Mouse (Mus musculus): ENCODE measurements around the gene Tfr2. TPM values are rescaled to one million over a fixed set of nuclear protein-coding genes. Genes with fewer than 3 reads are reported as not detected.

Tfr2 gene
- polyA plus RNA-seq, 1 experiment = 14.5 TPM

DNA sequence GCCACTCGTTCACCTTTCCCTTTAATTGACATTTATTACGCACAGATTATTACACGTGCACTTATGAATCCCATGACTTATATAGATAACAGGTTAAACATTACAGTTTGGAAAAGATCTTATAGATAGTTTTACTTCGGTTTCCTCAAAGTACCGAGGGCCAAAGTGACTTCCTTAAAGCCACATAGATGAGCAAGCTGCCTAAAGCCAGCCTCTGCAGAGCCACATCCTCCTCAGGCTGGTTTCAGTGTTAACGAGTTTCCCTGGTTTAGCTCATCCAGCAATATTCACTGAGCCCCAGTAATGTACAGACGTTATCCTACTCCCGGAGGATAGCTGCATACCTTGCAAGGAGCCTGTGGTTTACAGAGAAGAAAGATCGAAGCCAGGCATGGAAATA, 34.3 kb upstream of the Tfr2 start:
- no peak for DNase-seq (ENCODE audit: extremely low spot score in 1 of 2, low spot score in 1 of 2)

DNA sequence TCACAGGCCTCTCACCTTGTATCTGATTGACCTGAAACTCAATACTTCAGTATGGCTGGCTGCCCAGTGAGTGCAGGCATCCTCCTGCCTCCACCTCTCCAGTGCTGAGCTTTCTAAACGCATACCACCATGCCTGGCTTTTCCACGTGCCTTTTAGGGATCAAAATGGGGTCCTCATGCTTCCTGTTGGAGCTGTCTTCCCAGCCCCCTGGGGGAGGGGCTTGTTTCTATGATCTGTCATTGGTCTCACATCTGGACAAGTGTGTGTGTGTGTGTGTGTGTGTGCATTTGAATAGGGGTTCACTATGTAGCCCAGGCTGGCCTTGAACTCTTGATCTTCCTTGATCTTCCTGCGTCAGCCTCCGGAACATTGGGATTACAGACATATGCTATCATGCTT, 32.2 kb upstream of the Tfr2 start:
- no peak for DNase-seq (ENCODE audit: extremely low spot score in 1 of 2, low spot score in 1 of 2)

DNA sequence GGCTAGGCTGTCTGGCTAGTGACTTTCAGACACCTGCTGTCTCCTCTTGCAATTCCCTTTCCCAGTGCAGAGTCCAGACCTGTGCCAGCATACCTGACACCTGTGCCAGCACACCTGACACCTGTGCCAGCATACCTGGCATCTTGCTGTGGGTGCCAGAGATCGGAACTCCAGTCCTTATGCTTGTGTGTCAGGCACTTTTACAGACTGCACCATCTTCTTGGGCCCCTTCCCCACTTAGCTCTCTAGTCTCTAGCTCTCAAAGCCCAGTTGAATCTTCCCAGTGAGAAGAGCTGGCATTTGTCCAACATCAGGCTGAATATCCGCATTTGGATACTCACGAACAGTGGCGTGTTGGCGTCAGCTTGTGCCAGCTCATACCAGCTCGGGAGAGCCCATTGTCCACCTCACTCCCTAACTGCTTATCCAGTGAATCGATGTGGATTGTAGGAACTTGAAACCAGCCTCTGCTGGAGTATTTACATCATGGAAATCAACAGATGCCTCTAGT, 30.3 kb upstream of the Tfr2 start:
- DNase-seq (ENCODE audit: extremely low spot score in 1 of 2, low spot score in 1 of 2) = peak in 1 of 2 experiments; percentile 75

DNA sequence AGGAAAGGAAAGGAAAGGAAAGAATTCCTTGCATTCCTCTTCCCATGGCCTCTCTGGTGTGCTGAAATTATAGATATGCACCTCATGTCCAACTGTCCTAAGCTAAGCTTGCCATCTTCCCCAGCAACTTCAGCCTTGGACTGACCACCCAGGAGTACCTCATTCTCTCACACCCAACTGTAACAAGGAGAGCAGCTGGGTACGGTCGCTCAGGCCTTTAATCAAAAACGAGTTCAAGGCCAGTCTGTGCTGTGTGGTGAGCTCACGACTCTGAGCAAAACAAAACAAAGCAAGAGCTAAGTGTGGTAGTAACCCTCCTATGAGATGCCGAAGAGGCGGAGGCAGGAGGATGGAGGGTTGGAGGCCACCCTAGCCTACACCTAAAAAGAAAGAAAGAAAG, 28.6 kb upstream of the Tfr2 start:
- DNase-seq (ENCODE audit: extremely low spot score in 1 of 2, low spot score in 1 of 2) = no peak

DNA sequence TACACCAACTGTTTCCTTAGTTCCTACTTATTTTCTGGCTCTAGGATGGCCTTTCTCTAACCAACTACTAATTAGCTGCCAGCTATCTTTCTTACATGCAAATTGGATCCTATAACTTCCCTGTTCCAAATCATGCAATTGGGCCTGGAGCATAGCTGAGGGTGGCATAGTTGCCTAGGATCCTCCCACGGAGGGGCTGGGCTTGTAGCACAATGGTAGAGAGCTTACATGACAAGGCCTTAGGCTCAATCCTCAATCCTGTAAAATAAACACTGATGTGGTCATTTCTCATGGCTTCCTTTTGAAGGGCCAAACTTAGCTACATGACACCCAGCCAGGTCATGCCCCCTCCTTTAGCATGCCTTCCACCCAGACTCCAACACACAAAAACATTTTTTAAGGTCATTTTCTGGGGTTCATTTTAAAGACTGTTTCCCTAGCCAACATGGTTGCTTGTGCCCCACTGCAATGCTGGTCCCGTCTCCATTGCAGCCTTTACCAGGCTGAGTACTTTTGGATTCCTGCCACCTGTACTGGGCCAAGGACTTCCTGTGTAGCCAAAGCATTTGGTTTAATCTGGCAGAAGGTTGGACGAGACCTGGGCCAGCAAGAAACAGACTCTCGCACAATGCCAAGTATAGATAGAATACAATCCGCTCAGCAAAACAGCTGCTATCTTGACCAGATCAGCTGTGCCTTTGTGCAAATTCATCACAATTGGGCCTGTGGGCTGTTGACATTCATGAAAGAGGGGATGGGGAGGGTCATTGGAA, 27.7 kb upstream of the Tfr2 start:
- DNase-seq (ENCODE audit: extremely low spot score in 1 of 2, low spot score in 1 of 2) = no peak

DNA sequence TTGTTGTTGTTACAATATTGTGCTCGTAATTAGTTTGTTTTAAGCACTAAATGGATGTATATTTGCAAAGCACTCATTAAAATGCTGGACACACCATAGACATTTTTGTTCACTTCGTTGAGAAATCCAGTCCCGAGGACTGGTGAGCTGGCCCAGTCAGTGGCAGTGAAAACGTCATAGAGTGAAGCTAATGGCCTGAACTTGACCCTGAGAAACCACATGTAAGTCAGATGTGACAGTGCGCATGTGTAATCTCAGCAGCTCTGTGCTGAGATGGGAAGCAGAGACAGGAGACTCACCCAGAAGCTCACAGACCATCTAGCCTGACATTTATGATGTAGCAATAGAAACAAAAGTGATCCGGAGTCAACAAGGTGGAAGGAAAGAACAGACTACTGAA, 24.7 kb upstream of the Tfr2 start:
- no peak for DNase-seq (ENCODE audit: extremely low spot score in 1 of 2, low spot score in 1 of 2)

DNA sequence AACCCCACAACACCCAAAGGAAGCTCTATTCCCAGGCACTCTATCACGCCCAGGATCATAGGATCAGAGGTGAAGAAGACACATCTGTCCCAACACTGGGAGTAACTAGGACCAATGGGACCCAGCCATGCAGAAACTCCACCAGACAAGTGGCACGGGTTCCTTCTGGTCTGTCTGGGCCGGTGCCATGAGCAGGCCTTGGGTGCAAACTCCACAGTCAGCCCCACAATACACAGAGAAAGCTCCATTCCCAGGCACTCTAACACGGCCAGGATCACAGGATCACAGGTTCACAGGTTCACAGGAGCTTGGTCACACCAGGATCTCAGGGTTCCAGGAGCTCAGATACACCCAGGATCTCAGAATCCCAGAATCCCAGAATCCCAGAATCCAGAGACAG, 24.0 kb upstream of the Tfr2 start:
- no peak for DNase-seq (ENCODE audit: extremely low spot score in 1 of 2, low spot score in 1 of 2)

DNA sequence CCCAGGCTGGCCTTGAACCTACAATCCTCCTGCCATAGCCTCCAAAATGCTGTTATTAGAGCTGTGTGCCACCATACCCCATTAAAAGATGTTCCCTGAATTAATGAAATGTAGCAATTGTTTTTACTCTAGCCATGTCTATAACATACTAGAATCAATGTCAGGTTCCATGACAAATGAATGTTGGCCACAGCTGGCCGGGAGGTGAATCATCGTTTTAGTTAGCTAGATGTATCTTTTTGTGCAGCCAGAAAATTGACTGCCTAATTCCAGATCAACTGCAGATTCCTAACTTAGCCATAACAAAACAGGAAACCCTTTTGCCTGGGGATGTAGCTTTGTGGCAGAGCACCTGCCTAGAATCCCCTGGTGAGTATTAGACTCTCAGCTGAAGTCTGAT, 19.8 kb upstream of the Tfr2 start:
- DNase-seq (ENCODE audit: extremely low spot score in 1 of 2, low spot score in 1 of 2) = no peak

DNA sequence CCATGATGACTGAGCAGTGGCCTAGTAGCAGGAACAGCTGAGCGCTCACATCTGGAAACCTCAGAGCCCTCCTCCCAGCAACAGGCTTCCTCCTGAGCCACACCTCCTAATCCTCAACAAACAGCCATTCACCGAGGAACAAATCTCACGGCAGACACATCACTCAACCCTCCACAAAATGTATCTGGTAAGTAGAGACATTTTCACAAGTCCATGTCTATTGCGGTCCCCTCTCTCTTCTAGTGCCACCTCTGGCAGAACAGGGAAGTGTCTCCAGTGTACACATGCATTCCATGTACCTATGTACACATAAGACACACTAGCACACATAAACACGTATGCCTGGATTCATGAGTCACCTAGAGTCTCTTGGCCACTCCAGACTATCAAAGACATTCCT, 18.5 kb upstream of the Tfr2 start:
- no peak for DNase-seq (ENCODE audit: extremely low spot score in 1 of 2, low spot score in 1 of 2)

DNA sequence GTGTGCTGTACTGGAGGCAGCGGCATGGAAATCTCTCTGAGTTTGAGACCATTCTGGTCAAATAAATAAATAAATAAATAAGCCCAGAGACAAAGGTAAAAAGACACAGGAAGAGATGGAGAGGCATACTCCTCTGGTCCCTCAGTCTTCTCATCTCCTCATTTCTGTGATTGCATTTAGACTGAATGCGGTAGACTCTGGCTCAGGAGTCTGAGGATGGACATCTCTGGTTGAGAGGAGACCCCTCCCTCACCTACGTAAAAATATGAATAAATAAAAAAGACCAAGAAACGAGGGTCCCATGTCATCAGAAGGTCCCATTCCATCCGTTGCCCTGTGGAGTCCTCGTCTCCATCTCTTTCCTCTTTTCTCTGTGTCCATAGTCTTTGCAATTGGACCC, 16.6 kb upstream of the Tfr2 start:
- DNase-seq (ENCODE audit: extremely low spot score in 1 of 2, low spot score in 1 of 2) = no peak

DNA sequence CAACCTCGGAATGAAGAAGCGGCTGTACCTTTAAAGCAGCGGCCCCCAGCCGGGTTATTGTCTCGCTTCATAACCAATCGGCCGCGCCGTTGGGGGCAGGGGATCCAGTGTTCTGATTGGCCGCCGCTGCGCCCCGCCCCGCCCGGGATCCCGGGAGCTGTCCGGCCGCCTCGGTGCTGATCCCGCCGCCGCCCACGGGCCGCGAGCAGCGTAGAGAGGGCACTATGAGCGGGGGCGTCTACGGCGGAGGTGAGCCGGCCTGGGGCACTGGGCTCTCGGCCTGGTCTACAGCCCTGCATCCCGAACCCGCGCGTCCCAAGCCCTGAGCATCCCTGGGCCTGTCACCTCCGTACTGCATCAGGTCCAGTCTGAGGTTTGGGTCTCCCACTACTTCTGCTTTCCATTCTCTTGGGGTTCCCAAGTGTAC, 16.2 kb upstream of the Tfr2 start, which contains the start of gene Actl6b:
Gene Actl6b (plus strand): TSS at position 107 of the 427 bp plus-strand sequence.
- peak; percentile 86 to 93 for DNase-seq (ENCODE audit: extremely low spot score in 1 of 2, low spot score in 1 of 2)

DNA sequence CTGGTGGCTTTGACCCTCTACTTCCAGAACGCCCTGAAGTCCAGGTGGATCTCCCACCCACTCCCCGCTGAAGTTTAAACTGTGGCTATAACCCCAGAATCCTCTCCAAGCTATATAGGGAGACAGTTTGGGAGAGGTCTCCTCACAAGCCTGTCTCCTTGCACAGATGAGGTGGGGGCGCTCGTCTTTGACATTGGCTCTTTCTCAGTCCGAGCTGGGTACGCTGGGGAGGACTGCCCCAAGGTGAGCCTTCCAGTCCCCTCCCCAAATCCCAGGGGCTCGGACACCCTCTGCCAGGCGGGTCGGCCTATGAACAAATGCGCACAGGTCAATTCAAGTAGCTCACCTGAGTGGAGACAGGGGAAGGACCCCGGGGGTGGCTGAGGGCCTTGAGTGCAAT, 15.7 kb upstream of the Tfr2 start:
- DNase-seq (ENCODE audit: extremely low spot score in 1 of 2, low spot score in 1 of 2) = no peak

DNA sequence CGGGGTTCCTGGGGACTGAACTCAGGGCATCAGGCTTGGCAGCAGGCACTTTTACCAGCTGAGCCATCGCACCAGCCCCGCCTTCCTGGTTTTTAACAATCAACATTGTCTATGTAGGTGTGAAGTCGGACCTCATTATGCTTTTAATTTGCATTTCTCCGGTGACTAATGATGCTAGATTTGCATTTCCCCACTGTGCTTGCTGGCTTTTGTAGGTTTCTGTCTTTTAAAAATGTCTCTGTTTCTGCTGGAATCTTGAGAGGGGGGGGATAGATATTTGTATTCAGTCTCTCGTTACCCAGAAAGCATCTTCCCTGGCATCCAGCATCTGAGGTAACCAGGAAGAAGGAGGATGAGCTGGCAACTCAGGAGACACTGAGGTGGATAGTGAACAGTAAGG, 8.1 kb upstream of the Tfr2 start:
- DNase-seq (ENCODE audit: extremely low spot score in 1 of 2, low spot score in 1 of 2) = peak in 1 of 2 experiments; percentile 59

DNA sequence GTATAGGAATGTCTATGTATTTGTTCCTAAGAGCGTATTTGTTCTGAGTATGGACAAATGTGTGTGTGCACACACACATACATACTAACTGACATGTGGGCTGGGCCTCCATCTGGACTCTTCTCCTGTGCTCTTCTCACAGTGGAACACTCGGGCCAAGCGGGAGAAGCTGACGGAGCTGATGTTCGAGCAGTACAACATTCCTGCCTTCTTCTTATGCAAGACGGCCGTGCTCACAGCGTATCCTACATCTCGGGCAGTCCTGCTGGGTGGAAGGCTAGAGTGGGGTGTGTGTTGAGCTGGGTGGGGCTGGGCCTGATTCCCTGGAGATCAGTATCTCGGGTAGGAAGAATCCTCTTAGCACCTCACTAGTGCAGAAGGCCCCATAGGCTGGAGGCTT, 6.7 kb upstream of the Tfr2 start:
- peak in 1 of 2 experiments; percentile 47 for DNase-seq (ENCODE audit: extremely low spot score in 1 of 2, low spot score in 1 of 2)

DNA sequence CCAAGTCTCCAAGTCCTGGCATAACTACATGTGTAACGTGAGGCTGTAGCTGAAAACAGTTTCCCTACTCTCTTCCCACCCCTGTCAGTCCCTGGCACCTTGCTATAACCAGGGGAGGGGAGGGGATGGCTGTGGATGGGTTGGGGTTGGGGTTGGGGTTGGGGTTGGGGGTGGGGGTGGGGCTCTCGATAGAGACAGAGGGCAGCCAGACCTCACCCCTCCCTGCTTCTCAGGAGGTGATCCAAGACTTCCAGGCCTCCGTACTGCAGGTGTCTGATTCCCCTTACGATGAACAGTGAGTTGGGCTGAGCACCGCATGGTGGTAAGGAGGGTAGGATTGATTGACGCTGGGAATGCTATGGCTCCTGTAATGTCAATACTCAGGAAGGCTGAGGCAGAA, 3.9 kb upstream of the Tfr2 start:
- no peak for DNase-seq (ENCODE audit: extremely low spot score in 1 of 2, low spot score in 1 of 2)

DNA sequence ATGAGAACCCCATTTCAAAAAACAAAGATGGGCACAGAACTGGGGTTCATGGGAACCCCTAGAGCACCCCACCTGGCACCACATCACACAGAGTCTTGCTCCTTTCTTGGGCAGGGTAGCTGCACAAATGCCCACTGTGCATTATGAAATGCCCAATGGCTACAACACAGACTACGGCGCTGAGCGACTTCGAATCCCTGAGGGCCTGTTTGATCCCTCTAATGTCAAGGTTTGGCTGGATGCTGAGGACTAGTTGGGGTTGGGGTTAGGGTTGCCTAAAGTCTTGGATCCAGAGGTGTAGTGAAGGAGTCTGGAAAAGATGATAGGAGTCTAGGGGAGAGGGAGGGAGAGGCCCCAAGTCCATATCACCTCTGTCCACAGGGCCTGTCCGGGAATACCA, 3.2 kb upstream of the Tfr2 start:
- no peak for DNase-seq (ENCODE audit: extremely low spot score in 1 of 2, low spot score in 1 of 2)

DNA sequence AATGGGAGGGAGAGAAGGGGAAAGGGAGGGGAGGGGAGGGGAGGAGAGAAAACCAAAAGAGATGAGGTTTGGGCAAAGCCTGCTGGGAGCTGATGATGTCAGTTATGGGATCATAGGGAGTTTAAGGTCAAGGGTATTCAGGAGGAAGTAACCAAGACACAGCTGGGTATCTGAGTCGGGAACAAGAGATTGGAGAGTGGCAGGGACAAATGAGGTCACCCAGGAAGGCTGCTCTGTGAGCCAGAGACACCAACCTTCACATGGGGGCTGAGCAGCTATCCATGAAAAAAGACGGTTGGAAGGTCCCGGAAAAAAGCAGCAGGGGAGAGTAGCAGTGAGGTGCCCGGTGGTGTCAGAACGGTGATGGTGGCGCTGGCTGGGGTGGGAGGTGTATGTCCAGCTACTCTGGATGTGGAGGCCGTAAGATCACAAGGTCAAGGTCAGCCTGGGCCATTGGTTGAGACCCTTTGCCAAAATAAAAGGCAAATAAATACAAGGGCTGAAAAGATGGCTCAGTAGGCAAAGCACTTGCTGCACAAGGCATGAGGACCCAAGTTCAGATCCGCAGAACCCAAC, 1.3 kb upstream of the Tfr2 start:
- no peak for DNase-seq (ENCODE audit: extremely low spot score in 1 of 2, low spot score in 1 of 2)

DNA sequence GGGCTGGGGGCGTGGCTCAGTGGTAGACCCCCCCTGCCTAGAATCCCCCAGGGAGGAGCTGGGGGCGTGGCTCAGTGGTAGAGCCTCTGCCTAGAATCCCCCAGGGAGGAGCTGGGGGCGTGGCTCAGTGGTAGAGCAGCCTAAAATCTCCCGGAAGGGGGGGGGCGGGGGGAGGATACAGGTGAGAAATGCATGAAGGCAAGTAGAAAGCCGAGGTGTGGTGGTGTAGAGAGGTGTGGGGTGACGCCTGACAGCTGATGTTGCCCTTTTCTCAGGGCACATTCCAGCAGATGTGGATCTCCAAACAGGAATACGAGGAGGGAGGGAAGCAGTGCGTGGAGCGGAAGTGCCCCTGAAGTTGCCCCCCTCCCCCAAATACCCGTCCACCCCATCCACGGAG, 609 bp upstream of the Tfr2 start:
- no peak for DNase-seq (ENCODE audit: extremely low spot score in 1 of 2, low spot score in 1 of 2)

DNA sequence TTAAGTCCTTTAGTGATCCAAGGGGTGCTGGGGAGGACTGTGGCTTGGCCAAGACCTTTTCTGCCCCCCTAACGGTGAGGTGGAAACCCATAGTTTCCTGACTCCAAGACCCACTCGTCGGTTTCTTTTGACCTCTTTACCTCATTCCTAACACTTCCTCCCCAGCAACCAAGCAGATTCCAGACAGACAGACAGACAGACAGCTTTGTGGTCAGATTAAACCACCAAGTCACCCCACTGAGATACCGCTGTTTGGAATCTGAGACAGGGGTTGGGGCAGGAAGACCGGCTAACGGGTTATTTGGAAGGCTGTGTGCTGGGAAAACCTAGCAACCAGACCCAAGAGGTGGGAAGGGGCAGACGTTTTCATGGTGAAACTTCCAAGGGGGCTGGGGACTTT, 541 bp downstream of the Tfr2 start:
- no peak for DNase-seq (ENCODE audit: extremely low spot score in 1 of 2, low spot score in 1 of 2)

DNA sequence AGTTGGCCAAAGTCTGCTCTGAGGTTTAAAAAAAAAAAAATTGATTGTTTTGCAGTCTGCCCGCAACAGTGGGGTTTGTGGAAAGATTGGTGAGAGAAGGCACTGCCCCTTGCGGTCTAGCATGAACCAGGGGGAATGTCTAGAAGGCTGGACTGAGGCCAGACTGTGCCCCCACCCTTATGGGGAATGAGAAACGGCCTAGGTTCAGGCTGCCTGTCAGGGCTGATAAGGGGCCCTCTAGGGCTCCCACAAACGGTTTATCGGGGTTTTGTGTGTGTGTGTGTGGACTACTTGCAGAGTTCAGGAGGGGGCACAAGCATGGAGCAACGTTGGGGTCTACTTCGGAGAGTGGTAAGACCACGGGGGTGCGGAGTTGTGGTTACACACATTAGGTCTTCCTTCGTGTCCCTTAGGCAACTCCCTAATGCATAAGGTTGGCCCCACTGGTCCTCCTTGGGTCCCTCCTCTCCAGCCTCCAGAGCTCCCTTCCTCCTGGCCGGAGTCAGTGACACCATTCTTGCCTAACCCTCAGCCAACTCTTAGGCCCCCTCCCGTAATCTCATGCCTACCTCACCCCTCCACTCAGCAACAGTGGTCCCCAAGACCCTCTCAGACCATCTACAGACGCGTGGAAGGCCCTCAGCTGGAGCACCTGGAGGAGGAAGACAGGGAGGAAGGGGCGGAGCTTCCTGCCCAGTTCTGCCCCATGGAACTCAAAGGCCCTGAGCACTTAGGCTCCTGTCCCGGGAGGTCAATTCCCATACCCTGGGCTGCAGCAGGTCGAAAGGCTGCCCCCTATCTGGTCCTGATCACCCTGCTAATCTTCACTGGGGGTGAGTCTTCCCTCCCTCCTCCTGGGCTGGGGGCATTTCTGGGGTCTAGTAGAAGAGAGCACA, 1.3 kb downstream of the Tfr2 start:
- no peak for DNase-seq (ENCODE audit: extremely low spot score in 1 of 2, low spot score in 1 of 2)

DNA sequence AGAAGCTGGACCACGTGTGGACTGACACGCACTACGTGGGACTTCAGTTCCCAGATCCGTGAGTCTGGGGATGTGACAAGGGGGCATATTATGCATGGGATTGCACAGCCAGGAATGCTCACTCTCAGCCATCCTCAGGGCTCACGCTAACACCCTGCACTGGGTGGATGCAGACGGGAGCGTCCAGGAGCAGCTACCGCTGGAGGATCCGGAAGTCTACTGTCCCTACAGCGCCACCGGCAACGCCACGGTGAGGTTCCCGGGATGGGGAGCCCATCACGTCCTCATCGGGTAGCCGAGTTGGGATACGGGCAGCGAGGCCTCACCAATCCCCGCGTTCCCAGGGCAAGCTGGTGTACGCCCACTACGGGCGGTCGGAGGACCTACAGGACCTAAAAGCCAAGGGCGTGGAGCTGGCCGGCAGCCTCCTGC, 4.8 kb downstream of the Tfr2 start:
- peak in 1 of 2 experiments; percentile 57 for DNase-seq (ENCODE audit: extremely low spot score in 1 of 2, low spot score in 1 of 2)

All from frontal cortex, adult 2 months (tissue).